Mouse (Mus musculus): ENCODE data around the gene 1600002K03Rik.

DNA sequence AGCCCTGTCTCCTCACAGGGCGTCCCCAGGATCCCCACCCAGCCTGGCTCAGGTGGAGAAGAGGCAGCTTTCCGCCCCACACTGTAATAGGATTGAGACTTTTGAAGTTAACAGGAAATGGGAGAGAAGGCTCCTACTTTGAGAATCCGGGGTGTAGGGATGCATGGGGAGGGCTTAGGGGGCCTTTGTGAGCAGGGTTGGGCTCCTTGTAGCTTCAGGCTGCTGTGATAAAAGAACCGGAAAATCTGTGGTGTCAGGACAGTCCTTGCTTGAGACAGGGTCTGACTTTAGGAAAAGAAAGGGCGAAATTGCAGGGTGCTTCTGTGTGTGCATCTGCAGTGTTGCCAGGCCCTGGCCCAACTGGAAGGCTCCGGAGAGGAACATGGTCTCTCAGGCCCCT, 27.7 kb downstream of the 1600002K03Rik start:
- no peak for TF ChIP-seq CTCF (IDR thresholded peaks at IDR 0.05; ENCODE audit: borderline replicate concordance, insufficient read depth, low read depth, low read length)
- no peak for TF ChIP-seq POLR2A (IDR thresholded peaks at IDR 0.05; ENCODE audit: borderline replicate concordance, insufficient read depth, low read length)

Measured in cerebellum, adult 2 months (tissue).